ENCODE assay signal across 8 mouse cellular contexts in the genomic region with DNA sequence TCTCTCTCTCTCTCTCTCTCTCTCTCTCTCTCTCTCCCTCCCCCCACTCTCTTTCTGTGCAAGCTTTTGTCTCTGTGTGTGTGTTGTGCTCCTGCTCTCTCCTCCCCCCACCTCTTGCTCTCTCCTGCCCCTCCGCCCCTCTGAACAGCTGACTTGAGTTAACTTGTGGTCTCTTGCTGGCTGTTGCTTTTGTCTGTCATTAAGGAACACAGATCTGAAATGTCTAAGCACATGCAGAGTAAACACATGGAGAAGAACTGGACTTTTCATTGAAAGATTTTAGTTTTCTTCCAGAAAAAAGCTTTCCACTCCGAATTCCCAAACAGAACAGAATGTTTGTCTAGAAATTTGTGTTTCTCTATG.
A peak's percentile ranks its signal among the peaks of the same experiment; 100 is the strongest.
DNase-seq lines count a peak whose midpoint lies in the region; ATAC-seq and TF ChIP-seq lines count a peak whose summit lies in the region.

No protein-coding gene starts in this region.

- peak overlapping the region; percentile 72 for H3K27ac ChIP-seq in heart, embryonic 15.5 days
- no peak overlapping the region; the same call in 1 of the 2 replicates for H3K27ac ChIP-seq in heart, adult 2 months
- peak overlapping the region; percentile 90 for H3K27ac ChIP-seq in embryonic facial prominence, embryonic 15.5 days (replicated peaks)
- peak overlapping the region; percentile 80 for H3K27ac ChIP-seq in limb, embryonic 15.5 days

- ATAC-seq in heart, embryonic 15.5 days (replicated peaks; ENCODE audit: insufficient number of reproducible peaks, insufficient read depth, low FRiP score, low read depth): no peak
- ATAC-seq in embryonic facial prominence, embryonic 15.5 days (ENCODE audit: insufficient number of reproducible peaks, low FRiP score, low TSS enrichment, low read depth): no peak
- ATAC-seq in limb, embryonic 15.5 days (ENCODE audit: insufficient number of reproducible peaks, low FRiP score, low TSS enrichment, low read depth): no peak

- H3K36me3 ChIP-seq in heart, embryonic 15.5 days: no peaks in the 10 kb centered on the region
- peaks cover 1% of the 10 kb centered on the region; the same call in 1 of the 2 replicates for H3K36me3 ChIP-seq in heart, adult 2 months (ENCODE audit: control insufficient read depth, insufficient read depth, low read length)
- no peaks in the 10 kb centered on the region for H3K36me3 ChIP-seq in embryonic facial prominence, embryonic 15.5 days
- H3K36me3 ChIP-seq in limb, embryonic 15.5 days: no peaks in the 10 kb centered on the region

- TF ChIP-seq POLR2A in heart, adult 2 months (IDR thresholded peaks at IDR 0.05; ENCODE audit: insufficient read depth, low read depth, low read length): no peak

- no peaks in the 10 kb centered on the region for H3K79me2 ChIP-seq in heart, adult 2 months (replicated peaks; ENCODE audit: control insufficient read depth, insufficient read depth, low read length)

- H3K4me3 ChIP-seq in heart, embryonic 15.5 days: peak overlapping the region; percentile 35
- no peak overlapping the region for H3K4me3 ChIP-seq in heart, adult 2 months
- peak overlapping the region; percentile 36 for H3K4me3 ChIP-seq in embryonic facial prominence, embryonic 15.5 days (replicated peaks)
- peak overlapping the region; percentile 34 for H3K4me3 ChIP-seq in limb, embryonic 15.5 days

- WGBS in heart, embryonic 15.5 days: 44% methylated on average over 2 of the region's 2 CpGs
- 37% methylated on average over 2 of the region's 2 CpGs for WGBS in heart, adult 2 months
- 11% methylated on average over 2 of the region's 2 CpGs for WGBS in embryonic facial prominence, embryonic 15.5 days
- 21% methylated on average over 2 of the region's 2 CpGs for WGBS in limb, embryonic 15.5 days

- no peaks in the 10 kb centered on the region for H3K27me3 ChIP-seq in heart, embryonic 15.5 days
- no peaks in the 10 kb centered on the region for H3K27me3 ChIP-seq in heart, adult 2 months (ENCODE audit: control insufficient read depth, insufficient read depth, low read length)
- no peaks in the 10 kb centered on the region for H3K27me3 ChIP-seq in embryonic facial prominence, embryonic 15.5 days
- no peaks in the 10 kb centered on the region; the same call in 1 of the 2 replicates for H3K27me3 ChIP-seq in limb, embryonic 15.5 days

- H3K9ac ChIP-seq in heart, embryonic 15.5 days: no peak overlapping the region; the same call in 1 of the 2 replicates
- H3K9ac ChIP-seq in heart, adult 2 months (ENCODE audit: low read depth, low read length): no peak overlapping the region
- H3K9ac ChIP-seq in embryonic facial prominence, embryonic 15.5 days: no peak overlapping the region
- H3K9ac ChIP-seq in limb, embryonic 15.5 days: no peak overlapping the region

- no peaks in the 10 kb centered on the region for H3K9me3 ChIP-seq in heart, embryonic 15.5 days (replicated peaks)
- no peaks in the 10 kb centered on the region for H3K9me3 ChIP-seq in embryonic facial prominence, embryonic 15.5 days (replicated peaks)
- H3K9me3 ChIP-seq in limb, embryonic 15.5 days: no peaks in the 10 kb centered on the region

- intact Hi-C loops in heart, adult 2 months (cut with DNase I): no loop called here

- no peak for TF ChIP-seq CTCF in heart, adult 2 months (IDR thresholded peaks at IDR 0.05)

- DNase-seq in heart, adult 2 months: no peak
- DNase-seq in retina, postnatal 1 day: peak; percentile 51
- DNase-seq in frontal cortex, postnatal 14 days (ENCODE audit: low spot score in 2 of 2): no peak
- no peak for DNase-seq in adrenal gland, postnatal 10 days
- no peak for DNase-seq in gastrocnemius, adult 18-20 months (ENCODE audit: low spot score)

- H3K4me2 ChIP-seq in heart, embryonic 15.5 days: peak overlapping the region; percentile 56
- H3K4me2 ChIP-seq in embryonic facial prominence, embryonic 15.5 days (replicated peaks): peak overlapping the region; percentile 49
- H3K4me2 ChIP-seq in limb, embryonic 15.5 days: peak overlapping the region; percentile 39

- H3K4me1 ChIP-seq in heart, embryonic 15.5 days (replicated peaks): peaks cover 14% of the 10 kb centered on the region
- H3K4me1 ChIP-seq in heart, adult 2 months (ENCODE audit: control insufficient read depth, insufficient read depth, low read length): peaks cover 9% of the 10 kb centered on the region
- peaks cover 28% of the 10 kb centered on the region for H3K4me1 ChIP-seq in embryonic facial prominence, embryonic 15.5 days
- H3K4me1 ChIP-seq in limb, embryonic 15.5 days: peaks cover 17% of the 10 kb centered on the region

- no peak for TF ChIP-seq EP300 in heart, adult 2 months (IDR thresholded peaks at IDR 0.05; ENCODE audit: insufficient read depth, low read depth, low read length)
